Mouse (Mus musculus) spleen, postnatal 0 days (tissue): ENCODE data around the gene Tuba8. TPM values are rescaled to one million over a fixed set of nuclear protein-coding genes. Genes with fewer than 3 reads are reported as not detected.

Source experiments
- polyA plus RNA-seq: library from polyadenylated mRNA; unstranded; fragments of >200 nt; fragmentation: Nextera tagmentation; extraction: Ambion mirVana; gene quantifications from 2 replicates; pipeline ENCODE4 v1.2.1, GENCODE M21; 2015

Gene Tuba8
- polyA plus RNA-seq = 4.6 and 6.0 TPM in 2 replicates

DNA sequence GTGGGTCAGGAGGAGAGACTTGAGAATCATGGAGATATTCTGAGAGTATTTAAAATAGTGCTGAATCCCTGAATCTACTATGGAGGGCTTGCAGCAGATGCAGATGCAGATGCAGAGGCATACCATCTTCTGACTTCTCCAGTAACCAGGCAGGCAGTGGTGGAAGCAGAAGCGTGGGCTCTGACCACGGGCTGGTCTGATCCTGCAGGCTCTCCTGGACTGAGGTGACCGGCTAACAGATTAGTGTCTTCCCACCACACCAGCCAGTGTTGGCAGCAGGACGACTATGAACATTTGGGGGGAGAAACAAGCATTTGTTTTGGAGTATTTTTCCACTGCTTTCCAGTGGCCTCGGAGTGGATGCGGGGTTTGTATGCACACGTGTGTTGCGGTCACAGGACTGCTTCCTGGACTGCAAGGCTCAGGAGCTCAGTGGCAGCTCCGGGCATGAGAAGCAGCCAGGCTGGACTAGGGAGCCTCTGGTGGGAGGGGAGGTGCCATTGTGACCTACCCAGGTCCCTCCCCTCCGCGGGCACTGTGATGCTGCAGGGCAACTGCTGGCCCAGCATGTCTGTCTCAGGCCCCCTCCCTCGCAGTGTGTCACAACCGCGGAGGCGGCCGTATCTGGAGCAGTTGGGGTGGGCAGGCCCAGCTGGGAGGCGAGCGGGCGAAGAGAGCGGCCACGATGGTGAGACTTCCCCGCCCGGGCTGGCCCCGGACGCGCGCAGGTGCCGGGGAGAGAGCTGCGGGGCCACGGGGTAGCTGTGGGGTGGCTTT is at the start of gene Tuba8:
TSS of gene Tuba8 (plus strand) at position 548 of the 777 bp plus-strand sequence.

DNA sequence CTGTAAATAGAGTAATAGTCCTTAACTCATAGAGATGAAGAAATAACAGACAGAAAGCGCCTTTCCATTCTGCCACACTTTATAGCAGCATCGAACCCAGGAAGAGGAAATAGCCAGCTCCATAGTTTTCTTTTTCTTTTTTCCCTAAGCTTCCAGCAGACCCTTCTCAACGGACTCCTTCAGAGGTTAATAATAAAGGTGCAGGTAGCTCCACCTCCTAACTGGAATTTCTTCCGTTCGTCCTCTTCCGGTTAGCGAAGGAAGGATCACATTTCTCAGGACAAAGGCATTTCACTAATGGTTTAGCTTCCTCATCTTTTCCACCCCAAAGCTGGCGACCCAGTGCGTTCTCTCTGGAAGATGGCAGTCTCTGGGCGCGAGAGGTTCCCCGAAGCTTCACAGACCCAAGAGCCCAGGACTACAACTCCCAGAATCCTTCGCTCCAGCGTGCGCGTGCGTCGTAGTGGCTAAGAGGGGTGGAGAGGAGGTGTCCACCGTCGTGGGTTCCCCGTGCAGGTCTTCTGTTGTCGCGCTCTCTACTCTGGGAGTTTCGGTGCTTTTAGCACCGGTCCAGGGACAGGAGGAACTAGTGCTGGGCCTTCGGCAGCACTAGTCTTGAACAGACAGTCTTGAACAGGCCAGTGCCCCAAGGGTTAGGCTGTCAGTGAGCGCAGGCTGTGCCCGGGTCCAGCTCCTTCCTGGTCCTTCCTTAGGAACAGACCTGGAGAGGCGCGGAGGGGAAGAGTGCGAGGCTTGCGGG is 26.9 kb upstream of the Tuba8 start, which contains the start of gene Pex26:
TSS of gene Pex26 (plus strand) at position 254 of the 760 bp plus-strand sequence.

DNA sequence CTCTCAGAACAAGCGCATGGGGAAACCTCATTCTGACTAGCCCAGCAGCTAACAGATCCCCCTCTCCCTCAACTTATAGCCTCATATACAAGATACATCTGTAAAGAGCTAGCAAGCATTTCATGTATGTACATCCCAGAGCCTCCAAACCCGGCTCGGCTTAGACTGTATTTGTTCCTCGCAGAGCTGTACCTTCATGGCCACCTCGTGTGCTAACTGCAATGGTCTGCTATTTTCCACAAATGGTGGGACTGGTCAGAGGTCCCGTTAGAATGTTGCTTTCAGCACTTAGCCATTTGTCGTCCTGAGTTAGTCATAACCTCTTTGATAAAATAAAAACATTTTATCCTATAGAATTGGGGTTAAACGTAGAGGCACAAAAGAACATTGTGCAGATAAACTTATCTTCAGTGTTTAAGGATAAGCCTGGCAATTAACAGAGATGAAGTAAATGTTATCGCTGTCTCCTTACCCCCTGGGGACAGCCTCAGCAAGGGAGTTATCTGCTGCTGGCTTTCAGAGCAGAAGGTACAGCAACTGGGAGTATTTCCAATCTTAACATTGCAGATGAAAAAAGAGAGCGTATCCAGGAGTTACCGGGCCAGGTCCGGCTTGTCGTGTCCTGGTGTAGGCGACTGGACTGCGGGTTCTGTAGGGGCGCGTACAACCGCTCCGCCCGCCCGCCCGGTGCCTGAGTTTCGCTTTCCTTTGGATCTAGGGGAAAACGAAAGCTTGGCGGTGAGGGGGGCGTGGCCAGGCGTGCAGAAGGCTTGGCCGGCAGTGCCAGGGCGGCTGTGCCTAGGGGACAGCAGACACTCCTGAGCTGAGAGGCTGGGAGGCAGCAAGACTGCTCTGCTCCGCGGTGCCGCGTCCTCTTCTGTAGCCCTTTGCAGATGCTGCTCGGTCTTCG is 34.9 kb downstream of the Tuba8 start, which contains the start of gene Usp18:
TSS of gene Usp18 (plus strand) at position 780 of the 910 bp plus-strand sequence.

Other genes starting within 250 kb of the Tuba8 start
- 11.8 and 11.9 TPM in 2 replicates for gene Mical3, start 79.7 kb upstream of the Tuba8 start, polyA plus RNA-seq
- 2.5 and 2.6 TPM in 2 replicates for gene Pex26, start 27.0 kb upstream of the Tuba8 start, polyA plus RNA-seq
- gene Usp18, start 35.2 kb downstream of the Tuba8 start, polyA plus RNA-seq = 12.1 and 16.2 TPM in 2 replicates
- gene Slc6a13, start 89.5 kb downstream of the Tuba8 start, polyA plus RNA-seq = 3.7 and 3.9 TPM in 2 replicates
- 0.37 and 0.58 TPM in 2 replicates for gene Slc6a12, start 132.4 kb downstream of the Tuba8 start, polyA plus RNA-seq